Comparison of ENCODE assay signal across 8 mouse cellular contexts in the genomic region with DNA sequence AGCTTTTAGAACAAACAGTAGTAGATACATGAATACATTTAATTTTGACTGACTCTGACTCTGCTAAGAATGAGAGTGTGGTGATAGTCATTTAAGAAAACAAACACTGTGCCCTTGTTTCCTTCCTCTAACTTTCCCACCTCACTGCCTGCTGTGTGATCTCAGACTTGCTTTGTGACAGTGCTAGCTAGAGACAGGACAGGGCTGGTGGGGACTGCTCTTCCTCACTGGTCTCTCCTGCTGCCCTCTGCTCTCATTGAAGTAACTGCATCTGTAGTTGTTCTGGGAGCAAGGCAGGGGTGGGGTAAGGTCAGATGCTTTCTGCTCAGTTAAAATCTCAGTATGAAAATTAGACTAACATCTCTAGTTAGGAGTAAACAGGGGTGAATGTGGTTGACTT.
A peak's percentile ranks its signal among the peaks of the same experiment; 100 is the strongest.
DNase-seq lines count a peak whose midpoint lies in the region; ATAC-seq and TF ChIP-seq lines count a peak whose summit lies in the region.

No protein-coding gene starts in this region.

- TF ChIP-seq RAD21 in MEL (IDR thresholded peaks at IDR 0.05; ENCODE audit: low read depth, low read length) = no peak

- peak overlapping the region; percentile 25; the same call in 1 of the 2 replicates for H3K9ac ChIP-seq in heart, embryonic 16.5 days (ENCODE audit: low read length)
- peak overlapping the region; percentile 21 for H3K9ac ChIP-seq in MEL (ENCODE audit: control insufficient read depth, low read depth, low read length, poor library complexity, severe bottlenecking)
- no peak overlapping the region for H3K9ac ChIP-seq in liver, embryonic 12.5 days

- DNase-seq in heart, adult 11 months = no peak
- peak; percentile 52 for DNase-seq in A20 (ENCODE audit: low read depth, low spot score)
- DNase-seq in MEL (ENCODE audit: low read depth, low spot score) = peak; percentile 53
- DNase-seq in MN1 (ENCODE audit: low spot score) = no peak

- H3K4me3 ChIP-seq in heart, embryonic 16.5 days (ENCODE audit: low read length) = no peak overlapping the region
- peak overlapping the region; percentile 11 to 93; a peak in 3 of 4 replicates for H3K4me3 ChIP-seq in MEL (ENCODE audit: control insufficient read depth in 1 of 2, insufficient read depth in 1 of 2, low read depth in 2 of 2, low read length in 2 of 2)
- peak overlapping the region; percentile 9; the same call in 1 of the 2 replicates for H3K4me3 ChIP-seq in liver, embryonic 12.5 days

- H3K4me2 ChIP-seq in heart, embryonic 16.5 days (ENCODE audit: low read depth, low read length) = peak overlapping the region; percentile 28; the same call in 1 of the 2 replicates
- peak overlapping the region; percentile 53 for H3K4me2 ChIP-seq in liver, embryonic 12.5 days

- peaks cover 10% of the 10 kb centered on the region for H3K36me3 ChIP-seq in heart, embryonic 16.5 days (ENCODE audit: control insufficient read depth, insufficient read depth)
- peaks cover 13 to 34% of the 10 kb centered on the region in 2 experiments for H3K36me3 ChIP-seq in MEL (ENCODE audit: control insufficient read depth in 1 of 2, insufficient read depth in 2 of 2, low read length in 2 of 2)
- H3K36me3 ChIP-seq in liver, embryonic 12.5 days = peaks cover 31% of the 10 kb centered on the region

- peaks cover 19% of the 10 kb centered on the region for H3K4me1 ChIP-seq in heart, embryonic 16.5 days (ENCODE audit: control insufficient read depth, insufficient read depth, low read length)
- H3K4me1 ChIP-seq in MEL (ENCODE audit: control insufficient read depth in 1 of 2, insufficient read depth in 2 of 2, low read length in 2 of 2) = peaks cover 9 to 24% of the 10 kb centered on the region in 2 experiments
- H3K4me1 ChIP-seq in liver, embryonic 12.5 days = peaks cover 31% of the 10 kb centered on the region

- H3K27ac ChIP-seq in heart, embryonic 16.5 days (ENCODE audit: low read length) = peak overlapping the region; percentile 46; the same call in 1 of the 2 replicates
- H3K27ac ChIP-seq in MEL (ENCODE audit: control insufficient read depth, low read depth, low read length) = no peak overlapping the region
- H3K27ac ChIP-seq in liver, embryonic 12.5 days = peak overlapping the region; percentile 62; the same call in 1 of the 2 replicates

- no peaks in the 10 kb centered on the region for H3K27me3 ChIP-seq in heart, embryonic 16.5 days (ENCODE audit: control insufficient read depth, insufficient read depth, low read length)
- no peaks in the 10 kb centered on the region for H3K27me3 ChIP-seq in MEL (ENCODE audit: control insufficient read depth in 1 of 2, insufficient read depth in 2 of 2, low read length in 2 of 2)
- H3K27me3 ChIP-seq in liver, embryonic 12.5 days (replicated peaks) = no peaks in the 10 kb centered on the region

- no peak for TF ChIP-seq POLR2A in MEL (IDR thresholded peaks at IDR 0.05; ENCODE audit: control insufficient read depth in 1 of 2, insufficient read depth in 1 of 2, low read depth in 1 of 2, low read length in 2 of 2, poor library complexity in 1 of 2)

- no peak for TF ChIP-seq CTCF in MEL (IDR thresholded peaks at IDR 0.05 in 2 of 3, conservative IDR thresholded peaks at IDR 0.05 in 1 of 3; ENCODE audit: control insufficient read depth in 1 of 3, insufficient read depth in 1 of 3, low read depth in 2 of 3, low read length in 3 of 3, poor library complexity in 1 of 3, severe bottlenecking in 1 of 3)

- H3K9me3 ChIP-seq in heart, embryonic 16.5 days (replicated peaks; ENCODE audit: control insufficient read depth, low read length) = no peaks in the 10 kb centered on the region; the same call in 1 of the 2 replicates
- no peaks in the 10 kb centered on the region for H3K9me3 ChIP-seq in MEL (replicated peaks; ENCODE audit: insufficient read depth, low read length)
- H3K9me3 ChIP-seq in liver, embryonic 12.5 days (replicated peaks) = no peaks in the 10 kb centered on the region

- ATAC-seq in heart, embryonic 16.5 days (replicated peaks; ENCODE audit: extremely low read depth, insufficient read depth, low FRiP score) = no peak
- ATAC-seq in liver, embryonic 12.5 days = no peak
- ATAC-seq in frontal cortex, adult (ENCODE audit: low TSS enrichment) = no peak
- ATAC-seq in cerebellum, adult (ENCODE audit: insufficient number of reproducible peaks, low FRiP score, low TSS enrichment) = no peak

- TF ChIP-seq EP300 in MEL (IDR thresholded peaks at IDR 0.05; ENCODE audit: low read depth in 1 of 2, low read length in 2 of 2) = no peak

- peaks cover 43% of the 10 kb centered on the region for H3K79me2 ChIP-seq in MEL (ENCODE audit: control insufficient read depth, insufficient read depth, low read length, poor library complexity)

TF ChIP-seq in MEL, 35 proteins besides CTCF, POLR2A, EP300 and RAD21:
- no peak for TF ChIP-seq NELFE (IDR thresholded peaks at IDR 0.05; ENCODE audit: low read depth, low read length)
- no peak for TF ChIP-seq POLR2AphosphoS5 (IDR thresholded peaks at IDR 0.05; ENCODE audit: borderline replicate concordance, low read depth, low read length)

Comparison
In these comparisons a context has a peak if more than half of its experiments do, and no peak if none do; other contexts are left out.
1. DNase-seq: peak in A20 (single experiment) and MEL (single experiment); none in heart, adult 11 months (single experiment) and MN1 (single experiment).